Mouse (Mus musculus): Measurements from ENCODE around the gene Syngr4. TPM values are rescaled to one million over a fixed set of nuclear protein-coding genes. Genes with fewer than 3 reads are reported as not detected.

Syngr4 gene
- polyA plus RNA-seq, 1 experiment from 2014 or later: 0.91 TPM

DNA sequence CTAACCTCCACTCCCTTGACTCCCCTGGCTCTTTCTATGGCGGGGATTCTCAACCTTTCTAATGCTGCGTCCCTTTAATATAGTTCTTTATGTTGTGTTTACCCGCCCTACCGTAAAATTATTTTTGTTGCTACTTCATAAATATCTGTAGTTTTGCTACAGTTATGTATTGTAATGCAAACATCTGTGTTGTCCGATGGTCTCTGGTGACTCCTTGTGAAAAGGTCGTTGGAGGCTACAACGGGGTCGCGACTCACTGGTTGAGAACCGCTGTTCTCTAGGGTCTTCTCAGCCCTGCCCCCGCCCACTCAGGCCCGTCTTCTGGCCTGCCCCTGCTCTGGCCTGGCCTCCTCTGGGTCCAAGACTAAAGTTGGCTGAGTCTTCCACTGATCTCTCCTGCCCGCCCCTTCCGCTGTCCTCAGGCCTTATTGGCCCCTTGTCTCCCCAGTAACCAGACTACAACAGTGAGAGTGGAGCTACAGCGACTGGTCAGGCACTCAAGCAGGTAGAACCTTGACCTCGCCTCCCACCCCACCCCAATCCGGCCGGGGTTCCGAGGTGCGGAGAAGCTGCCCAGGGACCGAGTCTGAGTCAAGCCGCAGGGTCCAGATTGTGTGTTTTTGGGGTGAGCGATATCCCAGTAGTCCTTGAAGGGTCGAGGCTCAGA, 27.4 kb upstream of the Syngr4 start, which contains the start of gene Ccdc114:
Gene Ccdc114 (plus strand): TSS at position 311 of the 667 bp plus-strand sequence.
- Histone ChIP-seq H3K9me3 (replicated peaks; ENCODE audit: control insufficient read depth, low read length) (peaks cover 6% of the 10 kb centered on the region; the same call in 1 of the 2 replicates), H3K27ac (ENCODE audit: low read length) (peak within 1 kb of the TSS; percentile 95), H3K27me3 (ENCODE audit: control insufficient read depth, insufficient read depth, low read length) (peaks cover 6% of the 10 kb centered on the region), H3K9ac (ENCODE audit: low read length) (peak within 1 kb of the TSS; percentile 70), H3K36me3 (ENCODE audit: control insufficient read depth, insufficient read depth) (no peaks in the 10 kb centered on the region), H3K4me1 (ENCODE audit: control insufficient read depth, insufficient read depth, low read length) (peaks cover 8% of the 10 kb centered on the region), H3K4me3 (ENCODE audit: low read length) (peak within 1 kb of the TSS; percentile 63), H3K4me2 (ENCODE audit: low read depth, low read length) (peak within 1 kb of the TSS; percentile 83)
- peak; percentile 65 for ATAC-seq (replicated peaks; ENCODE audit: extremely low read depth, insufficient read depth, low FRiP score)
- WGBS: 6% methylated on average over 24 of the region's 24 CpGs

DNA sequence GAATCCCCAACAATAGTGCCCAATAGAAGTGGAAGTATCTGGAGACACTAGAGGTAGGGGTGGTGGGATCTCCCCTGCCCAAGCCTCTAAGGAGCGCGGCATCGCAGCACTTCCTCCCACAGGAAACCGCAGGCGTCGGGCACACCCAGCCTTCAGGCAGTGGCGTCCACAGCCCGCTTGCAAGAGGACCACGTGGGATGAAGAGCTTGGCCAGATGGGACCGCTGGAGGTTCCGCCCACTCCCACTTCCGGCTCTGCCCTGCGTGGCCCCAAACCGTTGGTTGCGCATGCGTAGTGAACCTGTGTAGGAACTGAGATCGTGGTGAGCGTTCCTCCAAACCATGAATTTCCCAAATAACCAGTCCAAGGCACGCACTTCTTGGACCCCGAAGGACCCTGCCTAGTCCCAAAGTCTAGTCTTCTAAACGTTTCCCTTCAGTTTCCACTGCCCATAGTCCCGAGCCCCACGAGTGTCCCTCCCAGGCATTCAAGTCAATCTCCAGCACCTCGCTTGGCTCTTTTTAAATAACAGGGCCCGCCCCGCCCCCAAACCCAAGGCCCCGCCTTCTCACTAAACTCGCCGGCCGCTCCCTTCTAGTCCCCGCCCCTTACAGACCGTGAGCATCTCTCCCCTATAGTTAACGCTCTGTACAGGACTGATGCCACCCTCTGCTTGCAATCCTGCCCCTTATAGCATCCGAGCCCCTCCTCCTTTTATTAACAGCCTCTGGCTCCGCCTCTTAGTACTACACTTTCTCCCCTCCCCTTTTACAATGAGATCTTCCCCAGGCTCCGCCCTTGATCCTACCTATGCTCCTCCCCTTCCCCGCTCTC, 26.6 kb upstream of the Syngr4 start:
- ATAC-seq (replicated peaks; ENCODE audit: extremely low read depth, insufficient read depth, low FRiP score): peak; percentile 85
- Histone ChIP-seq H3K9me3 (replicated peaks; ENCODE audit: control insufficient read depth, low read length) (peaks cover 6% of the 10 kb centered on the region; the same call in 1 of the 2 replicates), H3K27me3 (ENCODE audit: control insufficient read depth, insufficient read depth, low read length) (peaks cover 4% of the 10 kb centered on the region), H3K4me1 (ENCODE audit: control insufficient read depth, insufficient read depth, low read length) (peaks cover 8% of the 10 kb centered on the region), H3K9ac (ENCODE audit: low read length) (peak overlapping the region; percentile 70), H3K36me3 (ENCODE audit: control insufficient read depth, insufficient read depth) (no peaks in the 10 kb centered on the region), H3K4me2 (ENCODE audit: low read depth, low read length) (peak overlapping the region; percentile 83), H3K4me3 (ENCODE audit: low read length) (peak overlapping the region; percentile 63), H3K27ac (ENCODE audit: low read length) (peak overlapping the region; percentile 95)
- 1% methylated on average over 37 of the region's 37 CpGs for WGBS

GRCm38 (mm10) chr7:45921950-45922600, 25.6 kb upstream of the Syngr4 start:
- H3K27me3 ChIP-seq (ENCODE audit: control insufficient read depth, insufficient read depth, low read length): no peaks in the 10 kb centered on the region
- no peaks in the 10 kb centered on the region for H3K36me3 ChIP-seq (ENCODE audit: control insufficient read depth, insufficient read depth)
- H3K9ac ChIP-seq (ENCODE audit: low read length): peak overlapping the region; percentile 70
- peak overlapping the region; percentile 95 for H3K27ac ChIP-seq (ENCODE audit: low read length)
- 78% methylated on average over 12 of the region's 12 CpGs for WGBS
- H3K4me3 ChIP-seq (ENCODE audit: low read length): no peak overlapping the region; the same call in 1 of the 2 replicates
- H3K9me3 ChIP-seq (replicated peaks; ENCODE audit: control insufficient read depth, low read length): peaks cover 4% of the 10 kb centered on the region; the same call in 1 of the 2 replicates
- peaks cover 17% of the 10 kb centered on the region for H3K4me1 ChIP-seq (ENCODE audit: control insufficient read depth, insufficient read depth, low read length)
- ATAC-seq (replicated peaks; ENCODE audit: extremely low read depth, insufficient read depth, low FRiP score): no peak
- H3K4me2 ChIP-seq (ENCODE audit: low read depth, low read length): peak overlapping the region; percentile 83

DNA sequence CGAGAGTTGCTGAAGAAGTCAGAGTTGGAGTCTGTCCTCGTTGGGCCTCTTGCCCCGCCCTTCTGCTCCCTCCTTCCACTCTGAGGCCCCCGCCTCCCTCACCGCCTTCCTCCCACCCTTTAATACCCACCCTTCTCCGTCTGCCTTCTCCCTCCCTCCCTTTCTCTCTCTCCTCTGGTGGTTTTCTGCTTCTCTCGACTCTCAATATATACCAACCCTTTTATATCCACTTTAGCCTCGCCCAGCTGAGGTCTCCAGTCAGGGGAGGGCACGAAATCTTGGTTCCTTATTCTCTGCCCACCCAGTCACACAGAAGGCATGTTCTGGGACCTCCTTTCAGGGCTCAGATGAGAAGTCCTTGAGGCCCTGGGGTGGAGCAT, 24.7 kb upstream of the Syngr4 start, which contains the start of gene Emp3:
Gene Emp3 (minus strand): TSS at position 163 of the 380 bp plus-strand sequence.
- H3K4me2 ChIP-seq (ENCODE audit: low read depth, low read length): peak within 1 kb of the TSS; percentile 51
- H3K9me3 ChIP-seq (replicated peaks; ENCODE audit: control insufficient read depth, low read length): peaks cover 4% of the 10 kb centered on the region; the same call in 1 of the 2 replicates
- peak within 1 kb of the TSS; percentile 70 for H3K9ac ChIP-seq (ENCODE audit: low read length)
- 25% methylated on average over 9 of the region's 9 CpGs for WGBS
- peaks cover 20% of the 10 kb centered on the region for H3K4me1 ChIP-seq (ENCODE audit: control insufficient read depth, insufficient read depth, low read length)
- no peaks in the 10 kb centered on the region for H3K27me3 ChIP-seq (ENCODE audit: control insufficient read depth, insufficient read depth, low read length)
- peak within 1 kb of the TSS; percentile 95 for H3K27ac ChIP-seq (ENCODE audit: low read length)
- H3K4me3 ChIP-seq (ENCODE audit: low read length): peak within 1 kb of the TSS; percentile 43
- no peaks in the 10 kb centered on the region for H3K36me3 ChIP-seq (ENCODE audit: control insufficient read depth, insufficient read depth)
- no peak for ATAC-seq (replicated peaks; ENCODE audit: extremely low read depth, insufficient read depth, low FRiP score)

DNA sequence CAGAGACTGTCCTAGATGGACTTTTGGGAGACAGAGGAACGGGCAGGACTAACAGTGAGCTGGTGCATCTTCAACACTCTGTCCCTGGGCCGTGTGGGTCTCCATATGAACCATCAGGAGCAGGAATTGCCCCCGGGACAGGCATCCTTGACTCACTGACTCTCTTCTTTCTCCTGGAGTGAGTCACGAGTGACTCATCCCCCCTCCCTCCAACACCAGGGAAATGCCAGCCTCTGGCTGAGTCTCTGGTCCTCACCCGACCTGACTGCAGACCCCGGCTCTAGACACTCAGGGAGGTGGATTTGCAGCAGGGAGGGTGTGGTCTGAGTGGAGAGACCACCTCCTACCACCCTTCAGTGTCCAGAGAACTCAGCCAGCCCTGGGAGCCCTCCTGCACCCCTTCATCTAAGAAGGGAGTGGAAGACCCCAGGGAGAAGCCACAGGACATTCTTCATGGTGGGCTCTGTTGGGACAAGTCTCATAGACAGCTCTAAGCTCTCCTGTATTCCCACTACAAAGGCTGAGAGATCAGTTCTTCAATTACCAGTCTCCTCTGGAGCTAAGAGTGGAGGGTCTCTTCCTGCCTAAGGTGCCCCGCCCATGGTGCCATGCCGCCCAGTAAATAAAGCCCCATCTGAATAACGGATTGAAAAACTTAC, 24.2 kb upstream of the Syngr4 start:
- 29% methylated on average over 9 of the region's 9 CpGs for WGBS
- Histone ChIP-seq H3K27ac (ENCODE audit: low read length) (peak overlapping the region; percentile 34), H3K9me3 (replicated peaks; ENCODE audit: control insufficient read depth, low read length) (peaks cover 4% of the 10 kb centered on the region; the same call in 1 of the 2 replicates), H3K36me3 (ENCODE audit: control insufficient read depth, insufficient read depth) (no peaks in the 10 kb centered on the region), H3K4me2 (ENCODE audit: low read depth, low read length) (peak overlapping the region; percentile 51), H3K27me3 (ENCODE audit: control insufficient read depth, insufficient read depth, low read length) (no peaks in the 10 kb centered on the region), H3K9ac (ENCODE audit: low read length) (peak overlapping the region; percentile 53), H3K4me3 (ENCODE audit: low read length) (peak overlapping the region; percentile 43), H3K4me1 (ENCODE audit: control insufficient read depth, insufficient read depth, low read length) (peaks cover 25% of the 10 kb centered on the region)
- no peak for ATAC-seq (replicated peaks; ENCODE audit: extremely low read depth, insufficient read depth, low FRiP score)

- H3K27ac ChIP-seq (ENCODE audit: low read length): peak overlapping the region; percentile 34; the same call in 1 of the 2 replicates
- ATAC-seq (replicated peaks; ENCODE audit: extremely low read depth, insufficient read depth, low FRiP score): no peak
Measured at GRCm38 (mm10) chr7:45919761-45920160, 23.2 kb upstream of the Syngr4 start.

DNA sequence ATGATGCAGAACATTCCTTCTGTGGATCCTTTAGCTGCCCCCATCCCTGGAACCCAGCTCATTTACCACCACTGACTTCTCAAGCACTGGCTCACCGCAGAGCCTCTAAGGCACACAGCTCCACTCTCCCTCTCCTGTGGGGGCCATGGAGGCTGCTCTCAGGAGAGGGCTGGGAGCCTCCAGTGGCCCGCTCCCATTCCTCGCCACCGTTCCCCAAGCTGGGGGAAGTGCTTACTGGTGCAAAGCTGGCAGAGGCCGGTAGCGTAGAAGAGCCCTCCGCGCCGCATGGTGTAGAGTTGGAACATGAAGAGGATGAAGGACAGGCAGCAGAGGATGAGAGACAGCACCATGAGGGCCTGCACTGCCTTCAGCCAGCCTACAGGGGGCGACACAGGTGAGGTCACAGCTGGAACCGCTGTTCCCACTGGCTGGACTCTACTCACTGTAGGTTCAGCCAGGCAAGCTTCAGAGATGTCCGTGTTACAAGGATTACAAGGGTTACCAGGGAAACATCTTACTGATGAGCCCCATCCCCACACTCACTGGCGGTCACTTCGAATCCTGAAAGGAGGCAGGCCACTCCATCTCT, 22.7 kb upstream of the Syngr4 start:
- Histone ChIP-seq H3K9me3 (replicated peaks; ENCODE audit: control insufficient read depth, low read length) (no peaks in the 10 kb centered on the region), H3K4me1 (ENCODE audit: control insufficient read depth, insufficient read depth, low read length) (peaks cover 25% of the 10 kb centered on the region), H3K9ac (ENCODE audit: low read length) (no peak overlapping the region), H3K4me3 (ENCODE audit: low read length) (no peak overlapping the region), H3K27me3 (ENCODE audit: control insufficient read depth, insufficient read depth, low read length) (no peaks in the 10 kb centered on the region), H3K4me2 (ENCODE audit: low read depth, low read length) (peak overlapping the region; percentile 51; the same call in 1 of the 2 replicates), H3K27ac (ENCODE audit: low read length) (no peak overlapping the region), H3K36me3 (ENCODE audit: control insufficient read depth, insufficient read depth) (no peaks in the 10 kb centered on the region)
- no peak for ATAC-seq (replicated peaks; ENCODE audit: extremely low read depth, insufficient read depth, low FRiP score)
- WGBS: 64% methylated on average over 14 of the region's 14 CpGs

More at GRCm38 (mm10) chr7:45919761-45920160, 23.2 kb upstream of the Syngr4 start:
- peak overlapping the region; percentile 43 for H3K4me3 ChIP-seq (ENCODE audit: low read length)
- WGBS: 65% methylated on average over 4 of the region's 4 CpGs
- no peaks in the 10 kb centered on the region for H3K27me3 ChIP-seq (ENCODE audit: control insufficient read depth, insufficient read depth, low read length)
- no peaks in the 10 kb centered on the region for H3K36me3 ChIP-seq (ENCODE audit: control insufficient read depth, insufficient read depth)
- H3K9me3 ChIP-seq (replicated peaks; ENCODE audit: control insufficient read depth, low read length): no peaks in the 10 kb centered on the region
- H3K4me2 ChIP-seq (ENCODE audit: low read depth, low read length): peak overlapping the region; percentile 51
- H3K4me1 ChIP-seq (ENCODE audit: control insufficient read depth, insufficient read depth, low read length): peaks cover 25% of the 10 kb centered on the region
- H3K9ac ChIP-seq (ENCODE audit: low read length): peak overlapping the region; percentile 53

DNA sequence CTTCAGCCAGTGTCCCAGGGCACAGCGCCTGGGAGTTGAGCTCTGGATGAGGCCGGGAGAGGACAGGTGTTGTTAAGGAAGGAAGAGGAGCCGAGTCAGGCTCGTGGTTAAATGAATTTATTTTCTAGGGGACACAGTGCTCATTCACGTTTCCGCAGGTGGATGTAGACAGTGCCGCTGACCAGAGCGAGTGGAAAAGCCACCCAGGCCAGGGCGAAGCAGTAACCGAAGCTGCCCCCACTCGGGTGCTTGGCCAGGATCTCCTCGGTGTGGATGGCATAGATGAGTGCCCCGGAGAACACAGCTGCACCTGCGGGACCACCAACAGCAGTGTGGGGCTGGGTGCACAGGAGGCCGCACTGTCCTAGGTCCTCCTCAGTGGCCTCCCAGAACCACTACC, 21.4 kb upstream of the Syngr4 start:
- ATAC-seq (replicated peaks; ENCODE audit: extremely low read depth, insufficient read depth, low FRiP score): no peak
- Histone ChIP-seq H3K4me1 (ENCODE audit: control insufficient read depth, insufficient read depth, low read length) (peaks cover 25% of the 10 kb centered on the region), H3K4me3 (ENCODE audit: low read length) (no peak overlapping the region), H3K36me3 (ENCODE audit: control insufficient read depth, insufficient read depth) (no peaks in the 10 kb centered on the region), H3K27me3 (ENCODE audit: control insufficient read depth, insufficient read depth, low read length) (no peaks in the 10 kb centered on the region), H3K4me2 (ENCODE audit: low read depth, low read length) (no peak overlapping the region), H3K9me3 (replicated peaks; ENCODE audit: control insufficient read depth, low read length) (no peaks in the 10 kb centered on the region), H3K9ac (ENCODE audit: low read length) (no peak overlapping the region), H3K27ac (ENCODE audit: low read length) (no peak overlapping the region)
- WGBS: 86% methylated on average over 15 of the region's 15 CpGs
